In genomic region chr6:29426331-29426730, GRCm38 (mm10) we compare ENCODE assay signal across 21 mouse cellular contexts. TPM values are rescaled to one million over a fixed set of nuclear protein-coding genes. Genes with fewer than 3 reads are reported as not detected.
"Had no signal": no experiment of that assay in that cellular context is flagged by ENCODE, and none has a peak within 500 bp of the region (broad histone marks: within the 10 kb centered on the region; RNA-seq: fewer than 3 reads in every experiment).

No protein-coding gene starts in this region.

- H3K4me1 ChIP-seq: neural tube, embryonic 12.5 days; stomach, embryonic 15.5 days had no signal

- H3K9ac ChIP-seq: neural tube, embryonic 12.5 days; neural tube, embryonic 13.5 days; neural tube, embryonic 15.5 days; stomach, embryonic 15.5 days had no signal

- H3K36me3 ChIP-seq: stomach, embryonic 15.5 days had no signal

- DNase-seq: retina, postnatal 1 day; right cerebral cortex, adult 18-20 months; right cerebral cortex, postnatal 14 days; right cerebral cortex, postnatal 25 days; spleen, adult 18-20 months; thymus, adult 18-20 months; thymus, adult 2 months; thymus, postnatal 14 days; thymus, postnatal 25 days; thymus, postnatal 36 days; thymus, postnatal 4 days had no signal

- H3K4me3 ChIP-seq: neural tube, embryonic 12.5 days; neural tube, embryonic 13.5 days; neural tube, embryonic 15.5 days; stomach, embryonic 15.5 days had no signal

- H3K4me2 ChIP-seq: neural tube, embryonic 12.5 days; neural tube, embryonic 13.5 days; neural tube, embryonic 15.5 days; stomach, embryonic 15.5 days had no signal

- H3K27me3 ChIP-seq: stomach, embryonic 15.5 days had no signal

- H3K9me3 ChIP-seq: neural tube, embryonic 12.5 days; neural tube, embryonic 13.5 days; neural tube, embryonic 15.5 days; stomach, embryonic 15.5 days had no signal

- H3K27ac ChIP-seq: neural tube, embryonic 12.5 days; neural tube, embryonic 13.5 days; neural tube, embryonic 15.5 days; stomach, embryonic 15.5 days; stomach, postnatal 0 days had no signal

RNA-seq across cellular contexts. Expression of gene Opn1sw, which starts 38.1 kb away (rescaled TPM):
- polyA plus RNA-seq: spleen, adult 2 months; testis, adult 2 months had no signal

RNA-seq across cellular contexts. Expression of gene Atp6v1fnb, which starts 44.9 kb away (rescaled TPM):
- polyA plus RNA-seq: neural tube, embryonic 13.5 days; spleen, adult 2 months; stomach, embryonic 14.5 days; stomach, embryonic 16.5 days; stomach, postnatal 0 days; urinary bladder, adult 2 months had no signal
